Mouse (Mus musculus) embryonic facial prominence, embryonic 13.5 days (tissue): ENCODE measurements around the gene Cyp39a1. TPM values are rescaled to one million over a fixed set of nuclear protein-coding genes. Genes with fewer than 3 reads are reported as not detected.

ENCODE experiments used
- ATAC-seq: fragments of 200-750 bp; cut with Nextera tagmentation; 2 replicates; pipeline ENCODE4 v1.8.0; 2017; ENCODE audit warnings: low read depth; ENCODE audit not compliant: insufficient number of reproducible peaks, insufficient read depth, low FRiP score, low TSS enrichment
- H3K27ac ChIP-seq: fragments of 300-500 bp; sonication (generic); 2 replicates; pipeline ENCODE4 v1.5.1; 2015; ENCODE audit warnings: moderate library complexity, mild to moderate bottlenecking, inconsistent platforms
- H3K27me3 ChIP-seq: fragments of 300-500 bp; sonication (generic); 2 replicates; pipeline ENCODE4 v1.6.1; 2015; ENCODE audit warnings: mild to moderate bottlenecking, inconsistent platforms
- H3K36me3 ChIP-seq: fragments of 300-500 bp; sonication (generic); 2 replicates; pipeline ENCODE4 v1.6.1; 2015; ENCODE audit warnings: mild to moderate bottlenecking, inconsistent platforms
- H3K4me1 ChIP-seq: fragments of 300-500 bp; sonication (generic); 2 replicates; pipeline ENCODE4 v1.6.1; 2015; ENCODE audit warnings: inconsistent platforms
- H3K4me2 ChIP-seq: fragments of 300-500 bp; sonication (generic); 2 replicates; pipeline ENCODE4 v1.6.1; 2015; ENCODE audit warnings: moderate library complexity, mild to moderate bottlenecking, inconsistent platforms
- H3K4me3 ChIP-seq: fragments of 300-500 bp; sonication (generic); 2 replicates; pipeline ENCODE4 v1.5.1; 2015; ENCODE audit warnings: mild to moderate bottlenecking, inconsistent platforms
- H3K9ac ChIP-seq: fragments of 300-500 bp; sonication (generic); 2 replicates; pipeline ENCODE4 v1.6.1; 2015; ENCODE audit warnings: mild to moderate bottlenecking, inconsistent platforms
- H3K9me3 ChIP-seq: fragments of 300-500 bp; sonication (generic); 2 replicates; pipeline ENCODE4 v1.6.1; 2016; ENCODE audit warnings: inconsistent platforms
- WGBS: fragments of 180-500 bp; shearing (Covaris S2); methylation state at CpG from one replicate; pipeline ENCODE4 v1.1.7; 2015; ENCODE audit warnings: mixed read lengths; 5-methylcytosine and 5-hydroxymethylcytosine counted together
- polyA plus RNA-seq: library from polyadenylated mRNA; unstranded; fragments of >200 nt; fragmentation: Nextera tagmentation; extraction: Ambion mirVana; gene quantifications from 2 replicates; pipeline ENCODE4 v1.2.1, GENCODE M21; 2015

The Cyp39a1 gene
- polyA plus RNA-seq, 1 experiment from 2014 or later = 27.3 TPM

DNA sequence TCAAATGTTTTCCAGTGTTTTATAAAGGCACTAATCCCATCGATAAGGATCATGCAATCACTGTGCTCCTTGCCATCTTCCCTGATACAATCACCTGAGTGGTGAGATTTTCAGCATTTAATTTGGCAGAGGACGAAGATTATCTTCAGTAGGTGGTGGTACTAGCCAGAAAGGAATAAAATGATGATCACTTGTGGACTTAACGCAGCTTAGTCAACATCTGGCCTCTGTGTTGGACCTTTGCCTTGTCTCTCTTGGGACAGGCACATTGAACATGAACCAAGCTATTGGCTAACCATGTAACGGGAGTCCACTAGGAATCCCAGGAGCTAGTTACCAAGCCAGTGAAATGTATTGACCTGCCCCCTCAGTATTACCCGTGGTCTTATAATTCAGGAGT, 17.4 kb downstream of the Cyp39a1 start:
- Histone ChIP-seq H3K36me3 (peaks cover 45% of the 10 kb centered on the region), H3K4me2 (no peak overlapping the region), H3K4me3 (no peak overlapping the region), H3K27ac (no peak overlapping the region), H3K27me3 (no peaks in the 10 kb centered on the region), H3K4me1 (no peaks in the 10 kb centered on the region), H3K9me3 (no peaks in the 10 kb centered on the region), H3K9ac (no peak overlapping the region)
- ATAC-seq = no peak
- WGBS = 90% methylated on average over 5 of the region's 5 CpGs

DNA sequence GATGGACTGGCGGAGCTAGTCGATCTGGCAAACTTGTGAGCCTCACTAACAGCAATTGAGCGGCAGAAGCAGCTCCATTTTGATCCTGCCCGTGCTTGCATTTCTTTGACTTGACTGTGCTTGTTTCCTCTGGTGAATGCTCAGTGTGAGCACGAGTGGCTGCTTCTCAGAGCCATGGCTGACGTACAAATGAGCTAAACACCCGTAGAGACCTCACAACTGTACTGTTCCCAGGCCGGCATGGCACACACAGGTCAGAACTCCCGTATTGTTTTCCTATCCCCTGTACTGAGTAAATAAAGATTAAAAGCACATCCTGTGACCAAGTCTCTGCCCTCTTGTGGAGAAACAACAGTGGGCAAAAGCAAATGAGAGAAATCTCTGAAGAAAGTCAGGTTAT, 22.4 kb downstream of the Cyp39a1 start:
- peaks cover 36% of the 10 kb centered on the region for H3K36me3 ChIP-seq

DNA sequence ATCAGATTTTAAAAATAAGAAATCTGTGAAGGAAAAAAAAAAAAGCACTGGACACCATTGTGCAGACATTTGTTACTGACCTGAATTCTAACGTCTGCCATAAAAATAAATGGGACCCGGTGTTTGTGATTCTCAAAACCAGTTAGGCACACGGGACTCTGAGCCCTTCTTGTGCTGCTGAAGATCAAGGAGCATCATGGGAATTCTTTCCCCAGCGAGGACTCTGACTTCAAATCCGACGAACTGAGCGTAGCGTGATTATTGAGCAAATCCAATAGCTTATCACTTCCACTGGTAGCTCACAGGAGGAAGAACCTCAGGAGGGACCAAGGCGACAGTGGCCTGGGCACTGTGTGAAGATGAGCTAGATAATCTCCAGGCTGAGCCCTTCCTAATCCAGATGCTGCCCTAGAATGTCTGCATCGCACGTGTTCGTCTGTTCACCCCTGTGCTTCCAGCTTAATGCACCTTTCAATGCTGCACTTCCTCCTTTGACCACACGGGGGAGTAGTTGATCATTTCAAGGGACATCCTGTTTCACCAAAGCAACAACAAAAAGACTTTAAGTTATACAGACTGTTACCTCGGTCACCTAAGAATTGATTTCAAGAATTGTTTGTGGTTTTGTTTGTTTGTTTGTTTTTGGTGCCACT, 31.9 kb downstream of the Cyp39a1 start:
- H3K36me3 ChIP-seq = peaks cover 24% of the 10 kb centered on the region
- H3K4me2 ChIP-seq = peak overlapping the region; percentile 28
- 39% methylated on average over 14 of the region's 14 CpGs for WGBS
- no peaks in the 10 kb centered on the region for H3K27me3 ChIP-seq
- H3K4me1 ChIP-seq = 0 out of 2 replicates have a peak, but pooled peaks cover 2% of the 10 kb centered on the region
- ATAC-seq = no peak
- H3K4me3 ChIP-seq = no peak overlapping the region
- no peak overlapping the region for H3K27ac ChIP-seq
- H3K9me3 ChIP-seq = no peaks in the 10 kb centered on the region
- no peak overlapping the region for H3K9ac ChIP-seq

More for the DNA sequence above, 22.4 kb downstream of the Cyp39a1 start:
- H3K4me3 ChIP-seq = no peak overlapping the region
- H3K9ac ChIP-seq = no peak overlapping the region
- no peaks in the 10 kb centered on the region for H3K27me3 ChIP-seq
- no peaks in the 10 kb centered on the region for H3K4me1 ChIP-seq
- whole genome bisulfite sequencing = 76% methylated on average over 9 of the region's 9 CpGs
- H3K4me2 ChIP-seq = no peak overlapping the region
- no peak overlapping the region for H3K27ac ChIP-seq
- H3K9me3 ChIP-seq = no peaks in the 10 kb centered on the region
- ATAC-seq = no peak

DNA sequence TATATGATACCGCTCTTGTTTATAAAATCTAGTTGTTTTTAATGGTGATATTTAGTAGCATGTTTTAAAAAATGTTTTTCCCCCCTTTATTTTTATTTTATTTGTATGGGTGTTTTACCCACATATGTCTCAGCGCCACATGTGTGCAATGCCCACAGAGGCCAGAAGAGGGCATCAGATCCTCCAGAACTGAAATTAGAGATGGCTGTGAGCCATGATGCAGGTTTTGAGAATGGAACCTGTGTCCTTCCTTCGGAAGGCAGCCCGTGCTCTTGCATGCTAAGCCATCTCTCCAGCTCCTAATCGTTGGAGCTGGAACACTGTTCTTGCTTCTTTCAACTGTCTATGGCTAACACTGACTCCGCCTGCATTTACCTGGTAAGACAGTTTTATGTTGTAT, 33.8 kb downstream of the Cyp39a1 start:
- Histone ChIP-seq H3K4me3 (no peak overlapping the region), H3K9me3 (no peaks in the 10 kb centered on the region), H3K27me3 (no peaks in the 10 kb centered on the region), H3K9ac (no peak overlapping the region), H3K27ac (no peak overlapping the region), H3K36me3 (0 out of 2 replicates have a peak, but pooled peaks cover 11% of the 10 kb centered on the region), H3K4me2 (no peak overlapping the region), H3K4me1 (0 out of 2 replicates have a peak, but pooled peaks cover 2% of the 10 kb centered on the region)
- 67% methylated on average over 6 of the region's 6 CpGs for WGBS
- ATAC-seq = no peak

DNA sequence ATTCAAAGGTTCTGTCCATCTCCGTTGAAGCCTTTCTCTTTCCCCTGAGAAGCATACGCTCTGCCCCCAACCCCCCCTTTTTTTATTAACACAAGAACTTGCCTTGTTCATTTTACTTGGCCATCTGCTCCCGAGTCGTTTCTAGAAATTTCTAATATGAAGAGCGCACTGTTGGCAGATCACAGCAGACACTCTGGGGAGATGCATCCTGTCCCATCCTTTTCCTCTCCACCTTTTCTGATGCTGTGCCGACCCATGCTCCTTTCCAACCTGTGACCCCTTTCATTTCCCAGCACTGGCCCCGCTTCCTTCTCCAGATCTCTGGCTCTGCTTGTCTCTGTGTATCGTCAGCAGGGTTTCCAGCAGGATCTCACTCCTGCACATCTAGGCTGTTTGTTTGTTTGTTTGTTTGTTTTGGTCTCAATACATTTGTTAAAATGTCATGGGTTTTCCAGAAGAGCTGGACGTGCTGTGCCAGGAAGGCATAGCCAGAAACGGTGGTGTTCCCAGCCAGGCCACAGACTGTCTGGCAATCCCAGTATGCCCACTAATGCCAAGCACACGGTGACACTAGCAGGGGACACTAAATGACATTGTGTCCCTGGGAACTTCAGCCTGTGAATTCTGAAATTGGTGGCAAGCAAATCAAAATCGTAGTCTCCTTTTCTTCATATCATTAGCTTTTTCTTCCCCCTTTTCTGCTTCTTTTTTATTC, 37.1 kb downstream of the Cyp39a1 start:
- no peak overlapping the region for H3K4me2 ChIP-seq
- ATAC-seq = no peak
- no peaks in the 10 kb centered on the region for H3K4me1 ChIP-seq
- H3K9me3 ChIP-seq = 0 out of 2 replicates have a peak, but pooled peaks cover 3% of the 10 kb centered on the region
- no peaks in the 10 kb centered on the region for H3K27me3 ChIP-seq
- H3K27ac ChIP-seq = no peak overlapping the region
- 84% methylated on average over 12 of the region's 12 CpGs for WGBS
- no peak overlapping the region for H3K9ac ChIP-seq
- H3K4me3 ChIP-seq = no peak overlapping the region
- H3K36me3 ChIP-seq = peaks cover 9% of the 10 kb centered on the region; the same call in 1 of the 2 replicates

DNA sequence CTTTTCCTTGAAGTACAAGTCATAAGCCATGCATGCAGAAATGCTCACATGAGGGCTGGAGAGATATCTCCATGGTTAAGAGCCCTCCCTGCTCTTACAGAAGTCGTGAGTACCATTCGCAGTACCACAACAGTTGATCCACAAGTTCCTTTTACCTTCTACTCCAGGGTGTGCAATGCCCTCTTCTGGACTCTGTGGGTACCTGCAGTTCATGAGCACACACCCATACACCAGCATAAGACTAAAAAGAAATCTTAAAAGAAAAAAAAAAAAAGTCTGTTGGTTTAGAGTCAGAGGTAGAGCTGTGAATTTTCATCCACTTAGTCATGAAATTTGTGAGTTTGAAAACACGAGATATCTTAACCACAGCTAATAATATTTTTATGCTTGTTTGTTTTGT, 39.5 kb downstream of the Cyp39a1 start:
- Histone ChIP-seq H3K27me3 (no peaks in the 10 kb centered on the region), H3K4me2 (no peak overlapping the region), H3K4me3 (no peak overlapping the region), H3K27ac (no peak overlapping the region), H3K9me3 (0 out of 2 replicates have a peak, but pooled peaks cover 3% of the 10 kb centered on the region), H3K36me3 (peaks cover 9% of the 10 kb centered on the region; the same call in 1 of the 2 replicates), H3K9ac (no peak overlapping the region), H3K4me1 (no peaks in the 10 kb centered on the region)
- 89% methylated on average over 3 of the region's 3 CpGs for WGBS
- ATAC-seq = no peak

DNA sequence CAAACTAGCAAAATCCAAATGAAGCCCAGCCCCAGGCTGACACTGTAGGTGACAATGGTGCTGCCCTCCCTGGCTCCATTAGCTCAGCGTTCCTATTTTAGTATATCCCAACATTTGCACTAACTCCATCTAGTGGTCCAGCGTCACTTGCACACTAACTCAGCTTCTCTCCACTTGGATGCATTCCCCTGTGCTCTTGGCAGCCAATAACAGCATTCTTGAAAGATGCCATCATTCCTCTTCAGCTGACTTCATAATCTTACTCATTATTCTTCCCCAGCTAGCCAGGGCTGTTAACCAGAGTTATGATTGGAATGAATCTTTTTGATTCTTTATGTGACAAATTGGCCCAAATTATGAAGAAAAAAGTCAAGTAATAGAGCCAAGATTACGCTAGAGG, 40.0 kb downstream of the Cyp39a1 start:
- no peak overlapping the region for H3K4me2 ChIP-seq
- no peak for ATAC-seq
- 72% methylated on average over 3 of the region's 3 CpGs for WGBS

DNA sequence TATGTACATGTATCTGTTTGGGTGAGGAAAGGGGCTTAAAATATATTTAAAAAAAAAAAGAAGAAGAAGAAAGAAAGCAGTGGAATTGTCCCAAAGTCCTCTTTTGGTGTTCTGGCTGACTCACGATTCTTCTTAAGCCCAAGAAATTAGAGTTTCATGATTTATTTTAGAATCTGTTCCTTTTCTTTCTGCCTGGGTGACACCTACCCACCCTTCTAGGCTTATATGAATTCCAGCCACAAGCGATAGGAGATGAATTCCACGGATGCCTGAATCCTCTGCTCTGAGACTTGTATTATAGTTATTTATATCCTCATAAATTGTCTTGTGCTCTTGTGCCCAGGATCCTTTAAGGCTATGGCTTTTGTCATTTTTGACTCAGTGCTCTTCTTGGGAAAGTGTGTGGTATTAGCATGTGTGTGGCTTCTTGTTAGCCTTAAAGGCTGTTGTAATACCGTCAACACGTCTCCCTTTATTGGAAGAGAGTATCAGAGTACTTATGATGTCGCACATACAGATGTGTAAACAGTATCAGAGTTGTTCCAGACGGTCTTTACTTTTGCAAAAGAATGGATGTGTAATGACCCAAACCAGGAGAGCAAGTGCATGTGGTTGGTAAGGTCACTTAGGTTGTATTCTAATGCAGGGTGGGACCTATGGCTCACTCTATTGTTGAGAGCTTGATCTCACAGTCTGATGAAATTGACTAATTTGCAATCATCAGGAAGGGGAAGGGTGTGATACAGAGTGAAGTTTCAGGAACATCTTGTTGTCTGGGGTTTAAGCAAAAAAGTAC, 44.5 kb downstream of the Cyp39a1 start:
- 86% methylated on average over 7 of the region's 7 CpGs for WGBS
- Histone ChIP-seq H3K36me3 (peaks cover 4% of the 10 kb centered on the region; the same call in 1 of the 2 replicates), H3K4me1 (peaks cover 12% of the 10 kb centered on the region), H3K27ac (no peak overlapping the region), H3K4me2 (no peak overlapping the region), H3K9ac (no peak overlapping the region), H3K4me3 (no peak overlapping the region), H3K9me3 (0 out of 2 replicates have a peak, but pooled peaks cover 3% of the 10 kb centered on the region), H3K27me3 (no peaks in the 10 kb centered on the region)
- ATAC-seq = no peak

More for the DNA sequence above, 40.0 kb downstream of the Cyp39a1 start:
- Histone ChIP-seq H3K9ac (no peak overlapping the region), H3K4me3 (no peak overlapping the region), H3K27me3 (no peaks in the 10 kb centered on the region), H3K9me3 (0 out of 2 replicates have a peak, but pooled peaks cover 3% of the 10 kb centered on the region), H3K36me3 (peaks cover 6% of the 10 kb centered on the region; the same call in 1 of the 2 replicates), H3K27ac (no peak overlapping the region), H3K4me1 (no peaks in the 10 kb centered on the region)

DNA sequence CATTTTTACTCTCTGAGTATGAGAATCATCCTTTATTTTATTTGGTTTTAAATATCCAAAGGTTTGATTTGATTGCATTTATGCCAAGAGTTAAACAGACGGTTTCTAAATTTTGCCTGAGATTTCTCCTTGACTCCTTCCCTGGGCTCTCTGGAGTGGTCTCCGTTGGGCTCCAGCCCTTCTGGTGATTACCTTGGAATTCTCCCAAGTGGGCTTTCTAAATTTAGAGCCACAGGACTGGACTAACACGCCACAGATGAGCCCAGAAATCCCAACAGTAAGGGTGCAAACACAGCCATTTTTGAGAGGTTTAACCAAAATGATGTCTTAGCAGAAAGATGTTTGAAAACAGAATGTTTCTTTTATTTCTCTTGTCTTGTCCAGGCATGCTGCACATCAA, 47.0 kb downstream of the Cyp39a1 start:
- no peak for ATAC-seq
- Histone ChIP-seq H3K9me3 (no peaks in the 10 kb centered on the region), H3K36me3 (no peaks in the 10 kb centered on the region), H3K27ac (no peak overlapping the region), H3K4me3 (no peak overlapping the region), H3K27me3 (no peaks in the 10 kb centered on the region), H3K9ac (no peak overlapping the region), H3K4me2 (no peak overlapping the region), H3K4me1 (peaks cover 18% of the 10 kb centered on the region)
- 49% methylated on average over 3 of the region's 3 CpGs for WGBS

DNA sequence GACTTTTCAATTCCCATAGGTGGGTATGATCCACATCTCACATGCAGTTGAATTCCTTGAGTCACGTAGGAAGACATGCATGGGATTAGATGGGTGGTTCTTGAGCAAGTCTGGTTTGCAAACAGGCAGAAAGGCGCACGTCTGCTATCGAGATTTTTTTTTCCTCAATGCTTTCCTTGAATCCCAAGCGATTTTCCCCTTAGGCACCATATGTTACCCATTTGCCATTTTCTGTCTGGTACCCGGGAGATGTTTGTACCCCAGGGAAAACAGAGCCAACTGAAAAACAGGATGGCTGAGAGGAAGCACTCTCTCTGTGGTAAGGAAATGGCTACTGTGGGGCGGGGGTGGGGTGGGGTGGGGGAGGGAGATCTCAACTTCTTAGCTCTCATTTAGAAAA, 49.4 kb downstream of the Cyp39a1 start:
- 26% methylated on average over 7 of the region's 7 CpGs for WGBS
- 0 out of 2 replicates have a peak, but pooled peaks have one; percentile 26 for ATAC-seq
- Histone ChIP-seq H3K36me3 (no peaks in the 10 kb centered on the region), H3K9me3 (no peaks in the 10 kb centered on the region), H3K4me3 (no peak overlapping the region), H3K27me3 (no peaks in the 10 kb centered on the region), H3K9ac (no peak overlapping the region), H3K4me2 (no peak overlapping the region), H3K27ac (no peak overlapping the region), H3K4me1 (peaks cover 18% of the 10 kb centered on the region)

DNA sequence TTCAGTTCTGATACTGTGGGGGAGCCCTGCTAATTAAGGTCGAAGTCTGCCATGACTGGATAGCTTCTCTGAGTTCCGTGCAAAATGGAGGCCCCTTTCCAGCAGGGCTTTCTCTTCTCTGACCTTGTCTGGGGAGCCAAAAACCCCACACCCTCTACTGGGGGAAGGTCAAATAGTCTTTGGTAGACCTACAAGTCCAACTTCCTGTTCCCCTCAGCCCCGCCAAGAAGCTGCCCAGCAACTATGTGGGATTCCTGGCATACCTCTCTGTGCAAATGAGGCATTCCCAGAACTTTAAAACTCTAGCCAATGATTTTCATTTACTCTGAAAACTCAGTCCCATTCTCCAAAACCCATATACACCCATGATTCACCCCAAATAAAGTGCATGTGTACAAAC, 52.2 kb downstream of the Cyp39a1 start:
- Histone ChIP-seq H3K27me3 (no peaks in the 10 kb centered on the region), H3K36me3 (no peaks in the 10 kb centered on the region), H3K9me3 (no peaks in the 10 kb centered on the region), H3K4me1 (peaks cover 15% of the 10 kb centered on the region), H3K27ac (no peak overlapping the region), H3K9ac (no peak overlapping the region), H3K4me2 (no peak overlapping the region), H3K4me3 (no peak overlapping the region)
- 78% methylated on average over 3 of the region's 3 CpGs for WGBS
- no peak for ATAC-seq
